Mouse (Mus musculus) liver, embryonic 11.5 days (tissue): ENCODE measurements around the gene Olfr1396. TPM values are rescaled to one million over a fixed set of nuclear protein-coding genes. Genes with fewer than 3 reads are reported as not detected.

Source experiments
- ATAC-seq: fragments of 200-750 bp; cut with Nextera tagmentation; replicated peaks from 2 replicates; pipeline ENCODE4 v1.8.0; 2017; ENCODE audit warnings: moderate number of reproducible peaks, mild to moderate bottlenecking, moderate TSS enrichment, moderate library complexity; ENCODE audit not compliant: low FRiP score
- DNase-seq: peaks from one replicate; pipeline ENCODE4 v3.0.0-alpha.2; 2017; ENCODE audit warnings: low spot score
- H3K27ac ChIP-seq: fragments of 300-500 bp; sonication (generic); 2 replicates; pipeline ENCODE4 v1.5.1; 2014; ENCODE audit warnings: mild to moderate bottlenecking, low read depth, low read length, control low read depth
- H3K27me3 ChIP-seq: fragments of 300-500 bp; sonication (generic); replicated peaks from 2 replicates; pipeline ENCODE4 v1.6.1; 2014; ENCODE audit warnings: low read length, mixed read lengths; ENCODE audit not compliant: control insufficient read depth, insufficient read depth
- H3K36me3 ChIP-seq: fragments of 300-500 bp; sonication (generic); 2 replicates; pipeline ENCODE4 v1.6.1; 2014; ENCODE audit warnings: mild to moderate bottlenecking, low read length, moderate library complexity, mixed read lengths; ENCODE audit not compliant: control insufficient read depth, insufficient read depth
- H3K4me1 ChIP-seq: fragments of 300-500 bp; sonication (generic); replicated peaks from 2 replicates; pipeline ENCODE4 v1.6.1; 2014; ENCODE audit warnings: low read length, mixed read lengths; ENCODE audit not compliant: control insufficient read depth, insufficient read depth
- H3K4me2 ChIP-seq: fragments of 300-500 bp; sonication (generic); 2 replicates; pipeline ENCODE4 v1.6.1; 2014; ENCODE audit warnings: mild to moderate bottlenecking, control low read depth, moderate library complexity
- H3K4me3 ChIP-seq: fragments of 300-500 bp; sonication (generic); 2 replicates; pipeline ENCODE4 v1.5.1; 2014; ENCODE audit warnings: low read depth, low read length, control low read depth
- H3K9ac ChIP-seq: fragments of 300-500 bp; sonication (generic); 2 replicates; pipeline ENCODE4 v1.6.1; 2014; ENCODE audit warnings: low read depth, low read length, control low read depth
- H3K9me3 ChIP-seq: fragments of 300-500 bp; sonication (generic); 2 replicates; pipeline ENCODE4 v1.6.1; 2016; ENCODE audit warnings: low read length, inconsistent platforms, mixed read lengths; ENCODE audit not compliant: control insufficient read depth
- WGBS: fragments of 180-500 bp; shearing (Covaris S2); extraction: QIAGEN DNeasy Blood & Tissue Kit; methylation state at CpG from one replicate; pipeline ENCODE4 v1.1.7; 2014; 5-methylcytosine and 5-hydroxymethylcytosine counted together
- polyA plus RNA-seq: library from polyadenylated mRNA; unstranded; fragments of >200 nt; fragmentation: Nextera tagmentation; extraction: Ambion mirVana; gene quantifications from 2 replicates; pipeline ENCODE4 v1.2.1, GENCODE M21; 2014

Olfr1396 gene
- polyA plus RNA-seq, result not detected in 2 replicates

DNA sequence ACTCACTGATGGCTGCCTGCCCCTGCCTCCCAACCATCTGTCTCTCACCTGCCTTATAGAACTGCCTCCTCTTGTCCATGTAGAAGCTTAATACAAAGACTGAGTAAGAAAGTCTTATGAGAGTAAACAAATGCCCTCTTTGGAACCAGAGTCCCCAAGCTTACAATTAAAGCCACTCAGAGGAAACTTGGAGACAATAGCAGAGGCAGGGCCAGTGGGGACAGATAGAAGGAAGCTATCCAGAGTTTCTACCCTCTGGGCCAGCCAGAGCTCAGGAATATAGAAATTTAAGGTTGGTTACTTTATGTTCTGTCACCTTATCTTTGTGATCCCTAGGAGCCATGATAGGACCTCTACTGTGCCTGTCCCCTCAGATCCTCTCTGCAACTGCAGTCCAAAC lies at the start of gene Olfr1396:
Olfr1396 (minus strand) TSS at position 101 of the 400 bp plus-strand sequence.
- H3K27ac ChIP-seq, result no peak within 1 kb of the TSS
- no peak within 1 kb of the TSS for H3K4me2 ChIP-seq
- H3K9ac ChIP-seq, result no peak within 1 kb of the TSS
- no peaks in the 10 kb centered on the region for H3K9me3 ChIP-seq
- no peaks in the 10 kb centered on the region for H3K4me1 ChIP-seq
- H3K36me3 ChIP-seq, result no peaks in the 10 kb centered on the region
- ATAC-seq (no peak), DNase-seq (no peak)
- H3K27me3 ChIP-seq, result no peaks in the 10 kb centered on the region
- no peak within 1 kb of the TSS for H3K4me3 ChIP-seq

GRCm38 (mm10) chr11:49156821-49157814 lies 42.4 kb upstream of the Olfr1396 start:
- H3K9me3 ChIP-seq, result no peaks in the 10 kb centered on the region
- H3K36me3 ChIP-seq, result no peaks in the 10 kb centered on the region
- H3K9ac ChIP-seq, result no peak overlapping the region
- ATAC-seq (no peak), DNase-seq (no peak)
- no peak overlapping the region for H3K4me3 ChIP-seq
- no peak overlapping the region for H3K27ac ChIP-seq
- no peaks in the 10 kb centered on the region for H3K27me3 ChIP-seq
- H3K4me2 ChIP-seq, result no peak overlapping the region
- WGBS, result 77% methylated on average over 2 of the region's 2 CpGs
- no peaks in the 10 kb centered on the region for H3K4me1 ChIP-seq

- Histone ChIP-seq H3K9ac (no peak within 1 kb of the TSS), H3K36me3 (no peaks in the 10 kb centered on the region), H3K4me2 (no peak within 1 kb of the TSS), H3K27ac (no peak within 1 kb of the TSS), H3K9me3 (no peaks in the 10 kb centered on the region), H3K4me1 (no peaks in the 10 kb centered on the region), H3K27me3 (no peaks in the 10 kb centered on the region), H3K4me3 (no peak within 1 kb of the TSS)
- no peak for ATAC-seq
- 84% methylated on average over 1 of the region's 1 CpGs for WGBS
- no peak for DNase-seq
Observed at GRCm38 (mm10) chr11:49154077-49154476, 39.4 kb upstream of the Olfr1396 start, which contains the start of gene Olfr1394. Gene Olfr1394, plus strand, starts transcription at chr11:49154377.

DNA sequence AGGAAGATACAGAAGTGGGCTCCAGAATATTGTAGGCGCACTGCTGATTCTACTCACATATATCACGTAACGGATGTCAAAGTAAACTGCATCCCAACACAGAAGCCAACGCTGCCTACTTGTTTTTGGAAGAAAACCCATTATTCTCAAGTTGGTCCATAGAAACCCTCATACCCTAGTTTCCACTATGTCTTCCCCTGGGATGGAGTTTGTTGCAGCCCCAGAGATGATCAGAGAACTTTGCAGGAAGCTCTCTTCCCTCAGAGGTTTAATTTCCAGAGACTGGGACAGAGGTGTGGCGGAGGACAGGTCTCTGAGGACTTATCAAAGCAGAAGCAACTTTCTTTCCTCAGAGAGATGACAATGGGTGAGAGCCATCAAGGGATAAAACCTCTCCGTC lies 27.3 kb upstream of the Olfr1396 start, which contains the start of gene Olfr1395:
Olfr1395 (plus strand) TSS at position 301 of the 400 bp plus-strand sequence.
- H3K27ac ChIP-seq, result no peak within 1 kb of the TSS
- H3K27me3 ChIP-seq, result no peaks in the 10 kb centered on the region
- H3K9me3 ChIP-seq, result no peaks in the 10 kb centered on the region
- H3K4me1 ChIP-seq, result no peaks in the 10 kb centered on the region
- H3K36me3 ChIP-seq, result no peaks in the 10 kb centered on the region
- no peak within 1 kb of the TSS for H3K4me2 ChIP-seq
- H3K9ac ChIP-seq, result no peak within 1 kb of the TSS
- 80% methylated on average over 6 of the region's 6 CpGs for WGBS
- H3K4me3 ChIP-seq, result no peak within 1 kb of the TSS
- ATAC-seq (no peak), DNase-seq (no peak)

DNA sequence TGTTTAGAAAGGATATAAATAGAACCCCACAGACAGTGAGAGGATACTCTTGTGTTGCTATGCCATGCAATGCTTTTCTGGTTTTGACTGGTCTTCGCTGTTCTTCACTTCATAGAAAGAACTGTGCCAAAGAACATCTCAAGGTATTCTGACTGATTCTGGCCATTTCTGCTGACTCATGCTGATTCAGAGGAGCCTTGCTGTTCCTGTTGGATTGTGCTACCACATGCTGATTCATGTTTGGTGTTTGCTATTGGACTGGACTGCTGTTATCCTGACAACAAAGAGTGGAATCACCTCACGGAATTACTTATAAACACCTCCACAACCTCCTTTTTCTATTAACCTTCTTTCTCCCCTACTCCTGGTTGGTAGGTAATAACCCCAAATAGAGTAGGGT lies 9.5 kb upstream of the Olfr1396 start:
- Histone ChIP-seq H3K4me2 (no peak overlapping the region), H3K9me3 (no peaks in the 10 kb centered on the region), H3K4me1 (no peaks in the 10 kb centered on the region), H3K36me3 (no peaks in the 10 kb centered on the region), H3K27ac (no peak overlapping the region), H3K9ac (no peak overlapping the region), H3K4me3 (no peak overlapping the region), H3K27me3 (no peaks in the 10 kb centered on the region)
- DNase-seq, result no peak
- WGBS, result 81% methylated on average over 2 of the region's 2 CpGs
- no peak for ATAC-seq

DNA sequence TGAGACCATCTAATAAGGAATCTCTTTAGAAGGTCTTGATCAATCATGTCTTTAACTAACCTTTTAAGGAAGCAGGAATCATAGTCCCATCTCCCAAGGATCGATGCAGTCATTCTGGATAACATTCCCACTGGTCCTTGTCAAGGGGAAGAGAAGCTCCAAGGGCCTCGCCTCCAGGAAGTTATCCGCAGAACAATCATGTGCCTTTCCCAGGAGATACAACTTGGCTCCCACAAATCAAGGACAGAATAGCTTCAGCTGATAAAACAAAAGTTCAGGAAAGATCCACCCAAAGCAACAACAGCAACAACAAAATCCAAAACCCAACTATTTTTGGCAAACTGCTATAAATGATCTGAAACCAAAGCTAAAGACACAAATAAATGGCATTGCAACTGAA lies 5.0 kb upstream of the Olfr1396 start:
- no peak overlapping the region for H3K4me2 ChIP-seq
- no peak overlapping the region for H3K27ac ChIP-seq
- DNase-seq (no peak), ATAC-seq (no peak)
- H3K4me1 ChIP-seq, result no peaks in the 10 kb centered on the region
- no peaks in the 10 kb centered on the region for H3K36me3 ChIP-seq
- H3K27me3 ChIP-seq, result no peaks in the 10 kb centered on the region
- WGBS, result 62% methylated on average over 3 of the region's 3 CpGs
- H3K9me3 ChIP-seq, result no peaks in the 10 kb centered on the region
- no peak overlapping the region for H3K4me3 ChIP-seq
- H3K9ac ChIP-seq, result no peak overlapping the region

DNA sequence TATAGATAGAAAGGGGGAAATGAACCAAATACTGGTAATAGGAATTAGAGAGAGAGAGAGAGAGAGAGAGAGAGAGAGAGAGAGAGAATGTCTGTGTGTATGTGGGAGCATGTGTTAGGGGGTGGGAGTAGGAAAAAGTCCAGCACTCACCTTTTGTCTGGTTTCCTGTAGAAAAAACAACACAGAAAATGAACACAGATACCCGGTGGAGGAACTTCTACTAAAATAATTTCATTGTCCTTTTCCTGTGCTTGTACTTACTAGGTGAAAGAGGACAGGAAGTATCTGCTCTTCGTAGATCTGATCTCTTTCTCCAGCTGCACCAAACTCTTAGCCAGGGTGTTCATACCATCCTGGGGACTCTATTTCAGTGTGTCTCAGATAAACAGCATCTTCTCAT lies 516 bp downstream of the Olfr1396 start:
- no peak overlapping the region for H3K4me2 ChIP-seq
- ATAC-seq, result no peak
- H3K27ac ChIP-seq, result no peak overlapping the region
- H3K4me1 ChIP-seq, result no peaks in the 10 kb centered on the region
- no peak overlapping the region for H3K4me3 ChIP-seq
- no peaks in the 10 kb centered on the region for H3K36me3 ChIP-seq
- no peaks in the 10 kb centered on the region for H3K27me3 ChIP-seq
- WGBS, result 30% methylated on average over 2 of the region's 2 CpGs
- H3K9me3 ChIP-seq, result no peaks in the 10 kb centered on the region
- DNase-seq, result no peak
- H3K9ac ChIP-seq, result no peak overlapping the region

DNA sequence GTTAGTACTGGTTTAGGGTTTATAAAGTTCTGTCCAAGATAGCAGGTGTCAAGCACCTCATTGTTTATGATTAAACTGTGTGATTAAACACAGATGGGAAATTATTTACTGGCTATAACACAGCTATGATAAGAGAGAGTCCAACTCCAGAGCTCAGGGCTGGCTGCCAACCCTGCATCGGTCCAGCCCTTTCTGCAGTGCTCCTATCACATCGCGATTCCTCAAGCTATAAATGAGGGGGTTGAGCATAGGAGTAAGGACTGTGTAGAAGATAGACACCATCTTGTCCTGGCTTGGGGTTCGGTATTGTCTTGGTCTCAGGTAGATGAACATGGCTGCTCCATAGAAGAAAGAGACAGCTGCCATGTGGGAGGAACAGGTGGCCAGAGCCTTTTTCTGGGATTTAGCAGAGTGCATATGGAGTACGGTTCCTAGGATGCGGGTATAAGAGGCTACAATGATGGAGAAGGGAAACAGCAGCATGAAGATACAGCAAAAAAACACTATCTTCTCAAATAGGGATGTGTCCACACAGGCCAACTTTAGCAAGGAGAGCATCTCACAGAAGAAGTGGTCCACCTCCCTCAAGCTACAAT lies 2.0 kb downstream of the Olfr1396 start:
- no peak overlapping the region for H3K27ac ChIP-seq
- H3K9me3 ChIP-seq, result no peaks in the 10 kb centered on the region
- H3K36me3 ChIP-seq, result no peaks in the 10 kb centered on the region
- no peak for ATAC-seq
- no peak overlapping the region for H3K9ac ChIP-seq
- 84% methylated on average over 6 of the region's 6 CpGs for WGBS
- no peaks in the 10 kb centered on the region for H3K27me3 ChIP-seq
- no peak overlapping the region for H3K4me2 ChIP-seq
- no peaks in the 10 kb centered on the region for H3K4me1 ChIP-seq
- DNase-seq, result no peak
- no peak overlapping the region for H3K4me3 ChIP-seq
